8 mouse cellular contexts compared by ENCODE assay signal in the genomic region with DNA sequence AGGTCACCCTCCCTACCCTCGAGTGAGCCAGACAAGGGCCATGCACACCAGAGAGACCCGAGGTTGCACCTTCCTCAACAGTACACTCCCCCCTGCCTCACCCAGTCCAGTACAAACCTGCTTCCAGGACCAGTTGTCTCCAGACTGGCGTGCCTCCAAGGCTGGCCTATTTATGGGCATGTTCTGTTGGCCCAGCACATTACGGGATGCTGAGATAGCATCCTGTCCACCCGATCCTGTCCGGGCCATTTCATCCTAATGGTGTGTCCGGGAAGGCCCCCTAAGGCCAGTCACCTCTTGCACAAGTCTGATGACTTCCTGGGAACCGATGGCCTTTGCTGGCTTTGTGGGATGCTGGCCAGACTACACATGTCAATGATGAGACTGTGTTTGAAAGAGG. TPM values are rescaled to one million over a fixed set of nuclear protein-coding genes. Genes with fewer than 3 reads are reported as not detected.
A peak's percentile ranks its signal among the peaks of the same experiment; 100 is the strongest.
DNase-seq lines count a peak whose midpoint lies in the region; ATAC-seq and TF ChIP-seq lines count a peak whose summit lies in the region.

Crybb3 (minus strand) TSS at position 146 of the 400 bp plus-strand sequence.

- peak within 1 kb of the TSS; percentile 39; the same call in 1 of the 2 replicates for H3K4me2 ChIP-seq in heart, postnatal 0 days (ENCODE audit: low read depth, low read length)

- H3K9ac ChIP-seq in heart, postnatal 0 days (replicated peaks; ENCODE audit: low read depth, low read length) = 0 out of 2 replicates have a peak within 1 kb of the TSS, but pooled peaks have one; percentile 10

- no peak for TF ChIP-seq CTCF in heart, postnatal 0 days (IDR thresholded peaks at IDR 0.05; ENCODE audit: low read depth)

- 29% methylated on average over 8 of the region's 8 CpGs for WGBS in heart, postnatal 0 days
- 86% methylated on average over 8 of the region's 8 CpGs for WGBS in midbrain, embryonic 10.5 days

- ATAC-seq in heart, postnatal 0 days (ENCODE audit: insufficient read depth, low read depth) = peak; percentile 44
- ATAC-seq in megakaryocyte progenitor cell, adult 5-6 weeks (replicated peaks; ENCODE audit: poor library complexity) = no peak
- ATAC-seq in megakaryocyte-erythroid progenitor cell, adult 5-6 weeks (replicated peaks; ENCODE audit: low FRiP score, low TSS enrichment, poor library complexity, severe bottlenecking) = no peak

- H3K27ac ChIP-seq in heart, postnatal 0 days (ENCODE audit: low read depth) = no peak within 1 kb of the TSS
- H3K27ac ChIP-seq in midbrain, embryonic 10.5 days (replicated peaks) = no peak within 1 kb of the TSS

- no peaks in the 10 kb centered on the region for H3K36me3 ChIP-seq in heart, postnatal 0 days (replicated peaks; ENCODE audit: control insufficient read depth, insufficient read depth, low read length)
- H3K36me3 ChIP-seq in midbrain, embryonic 10.5 days = no peaks in the 10 kb centered on the region

- no peak within 1 kb of the TSS for H3K4me3 ChIP-seq in heart, postnatal 0 days (ENCODE audit: low read depth, low read length)
- H3K4me3 ChIP-seq in midbrain, embryonic 10.5 days = no peak within 1 kb of the TSS

- H3K27me3 ChIP-seq in heart, postnatal 0 days (ENCODE audit: control insufficient read depth, insufficient read depth, low read length) = peaks cover 19% of the 10 kb centered on the region
- H3K27me3 ChIP-seq in midbrain, embryonic 10.5 days (ENCODE audit: low read depth, poor library complexity, severe bottlenecking) = no peaks in the 10 kb centered on the region

- peak; percentile 42 for DNase-seq in adrenal gland, postnatal 10 days
- no peak for DNase-seq in adrenal gland, postnatal 4 days (ENCODE audit: low spot score in 2 of 2)
- DNase-seq in right cerebral cortex, postnatal 4 days = peak; percentile 56
- DNase-seq in right cerebral cortex, adult 2 months (ENCODE audit: low spot score in 2 of 2) = no peak
- DNase-seq in heart, postnatal 0 days (ENCODE audit: low spot score) = no peak
- no peak for DNase-seq in midbrain, embryonic 10.5 days (ENCODE audit: low spot score)

- no peaks in the 10 kb centered on the region for H3K9me3 ChIP-seq in heart, postnatal 0 days (replicated peaks; ENCODE audit: control insufficient read depth, low read length)
- H3K9me3 ChIP-seq in midbrain, embryonic 10.5 days (replicated peaks) = no peaks in the 10 kb centered on the region

- peaks cover 8% of the 10 kb centered on the region; the same call in 1 of the 2 replicates for H3K4me1 ChIP-seq in heart, postnatal 0 days (ENCODE audit: control insufficient read depth, insufficient read depth)
- H3K4me1 ChIP-seq in midbrain, embryonic 10.5 days = peaks cover 10% of the 10 kb centered on the region

- no peak for TF ChIP-seq EP300 in heart, postnatal 0 days (IDR thresholded peaks at IDR 0.05; ENCODE audit: low read depth)

RNA-seq across cellular contexts. Expression of gene Crybb3, which starts in this region (rescaled TPM):
- 1 to 10 TPM; 1.1 to 1.5 TPM for total RNA-seq in adrenal gland, postnatal 10 days (2021)
- 1 to 10 TPM; 1.1 to 1.9 TPM for total RNA-seq in adrenal gland, postnatal 4 days (2021)
- total RNA-seq in heart, postnatal 0 days (2014; rRNA removed; ENCODE audit: low replicate concordance) = not detected in 2 replicates
- polyA plus RNA-seq in heart, postnatal 0 days (2015; fragmentation: Nextera tagmentation; extraction: Ambion mirVana) = 0.77 and 0.89 TPM in 2 replicates
- not detected in 2 replicates for total RNA-seq in megakaryocyte progenitor cell, adult 5-6 weeks (2015)
- not detected in 2 replicates for total RNA-seq in megakaryocyte progenitor cell, adult 5-6 weeks (2017)
- 0.40 and 2.0 TPM in 2 replicates for polyA plus RNA-seq in midbrain, embryonic 10.5 days (2016; fragmentation: Nextera tagmentation; extraction: Ambion mirVana)
- total RNA-seq in megakaryocyte-erythroid progenitor cell, adult 5-6 weeks (2014; fragmentation: Nextera tagmentation) = not detected in 2 replicates
- total RNA-seq in megakaryocyte-erythroid progenitor cell, adult 5-6 weeks (2017) = not detected in 2 replicates

Comparison
In these comparisons a context has a peak if more than half of its experiments do, and no peak if none do; other contexts are left out.
1. DNase-seq: peak in adrenal gland, postnatal 10 days (single experiment) and right cerebral cortex, postnatal 4 days (single experiment); none in adrenal gland, postnatal 4 days (0 of 2), right cerebral cortex, adult 2 months (0 of 2), heart, postnatal 0 days (single experiment) and midbrain, embryonic 10.5 days (single experiment).
2. Peak in ATAC-seq, H3K9ac ChIP-seq and H3K4me2 ChIP-seq in heart, postnatal 0 days; RNA of the gene not detected or under 1 TPM.